Mouse (Mus musculus) hindbrain, embryonic 14.5 days (tissue): Measurements from ENCODE around the gene Bri3bp. TPM values are rescaled to one million over a fixed set of nuclear protein-coding genes. Genes with fewer than 3 reads are reported as not detected.
"Not testable (repeated sequence)": the region's sequence is repeated elsewhere in the genome, so short reads cannot be mapped to it uniquely, and the experiment has no call there.

Experiments
- ATAC-seq: fragments of 200-750 bp; cut with Nextera tagmentation; 2 replicates; pipeline ENCODE4 v1.8.0; 2017; ENCODE audit warnings: moderate number of reproducible peaks, mild to moderate bottlenecking, moderate TSS enrichment, moderate library complexity; ENCODE audit not compliant: low FRiP score
- DNase-seq: peaks from one replicate; pipeline ENCODE4 v3.0.0-alpha.2; 2015; ENCODE audit warnings: low spot score
- H3K27ac ChIP-seq: fragments of 300-500 bp; sonication (generic); 2 replicates; pipeline ENCODE4 v1.5.1; 2014; ENCODE audit warnings: mild to moderate bottlenecking, moderate library complexity
- H3K27me3 ChIP-seq: fragments of 300-500 bp; sonication (generic); 2 replicates; pipeline ENCODE4 v1.6.1; 2014; ENCODE audit warnings: mild to moderate bottlenecking, low read length, mixed read lengths; ENCODE audit not compliant: control insufficient read depth, insufficient read depth
- H3K36me3 ChIP-seq: fragments of 300-500 bp; sonication (generic); replicated peaks from 2 replicates; pipeline ENCODE4 v1.6.1; 2014; ENCODE audit not compliant: control insufficient read depth, insufficient read depth
- H3K4me1 ChIP-seq: fragments of 300-500 bp; sonication (generic); replicated peaks from 2 replicates; pipeline ENCODE4 v1.6.1; 2014; ENCODE audit warnings: antibody characterized with exemption, low read length, mixed read lengths; ENCODE audit not compliant: control insufficient read depth, insufficient read depth
- H3K4me2 ChIP-seq: fragments of 300-500 bp; sonication (generic); replicated peaks from 2 replicates; pipeline ENCODE4 v1.6.1; 2014; ENCODE audit warnings: mild to moderate bottlenecking, moderate library complexity
- H3K4me3 ChIP-seq: fragments of 300-500 bp; sonication (generic); replicated peaks from 2 replicates; pipeline ENCODE4 v1.5.1; 2014; ENCODE audit warnings: mild to moderate bottlenecking, low read length
- H3K9ac ChIP-seq: fragments of 300-500 bp; sonication (generic); 2 replicates; pipeline ENCODE4 v1.6.1; 2014
- H3K9me3 ChIP-seq: fragments of 300-500 bp; sonication (generic); 2 replicates; pipeline ENCODE4 v1.6.1; 2016; ENCODE audit warnings: low read length; ENCODE audit not compliant: control insufficient read depth
- WGBS: fragments of 180-500 bp; shearing (Covaris S2); extraction: QIAGEN DNeasy Blood & Tissue Kit; methylation state at CpG from one replicate; pipeline ENCODE4 v1.1.7; 2014; 5-methylcytosine and 5-hydroxymethylcytosine counted together
- polyA plus RNA-seq: library from polyadenylated mRNA; unstranded; fragments of >200 nt; fragmentation: Nextera tagmentation; extraction: Ambion mirVana; gene quantifications from 2 replicates; pipeline ENCODE4 v1.2.1, GENCODE M21; 2014

The Bri3bp gene
- polyA plus RNA-seq, 1 experiment from 2014 or later: 36.7 TPM

GRCm38 (mm10) chr5:125425698-125426276 lies 15.6 kb upstream of the Bri3bp start:
- DNase-seq (no peak), ATAC-seq (no peak)
- Histone ChIP-seq H3K4me1 (no peaks in the 10 kb centered on the region), H3K27ac (no peak overlapping the region), H3K36me3 (peaks cover 100% of the 10 kb centered on the region), H3K27me3 (no peaks in the 10 kb centered on the region), H3K9ac (no peak overlapping the region), H3K9me3 (no peaks in the 10 kb centered on the region), H3K4me2 (no peak overlapping the region), H3K4me3 (no peak overlapping the region)
- 96% methylated on average over 10 of the region's 10 CpGs for WGBS

GRCm38 (mm10) chr5:125426343-125426742 lies 15.0 kb upstream of the Bri3bp start:
- Histone ChIP-seq H3K36me3 (peaks cover 100% of the 10 kb centered on the region), H3K4me2 (no peak overlapping the region), H3K27me3 (no peaks in the 10 kb centered on the region), H3K4me3 (no peak overlapping the region), H3K9ac (no peak overlapping the region), H3K9me3 (no peaks in the 10 kb centered on the region), H3K4me1 (no peaks in the 10 kb centered on the region), H3K27ac (no peak overlapping the region)
- ATAC-seq (no peak), DNase-seq (no peak)
- WGBS: 94% methylated on average over 10 of the region's 10 CpGs

- H3K27ac ChIP-seq, H3K9ac ChIP-seq, ATAC-seq, DNase-seq, H3K9me3 ChIP-seq, H3K4me2 ChIP-seq, H3K4me3 ChIP-seq, H3K27me3 ChIP-seq: not testable (repeated sequence)
- WGBS: 93% methylated on average over 2 of the region's 2 CpGs
- H3K36me3 ChIP-seq: peaks cover 45% of the 10 kb centered on the region
- H3K4me1 ChIP-seq: peaks cover 11% of the 10 kb centered on the region
Observed at GRCm38 (mm10) chr5:125432324-125432723, 9.0 kb upstream of the Bri3bp start.

- H3K36me3 ChIP-seq: peaks cover 30% of the 10 kb centered on the region
- peak within 1 kb of the TSS; percentile 85 for H3K9ac ChIP-seq
- H3K9me3 ChIP-seq: no peaks in the 10 kb centered on the region
- H3K4me3 ChIP-seq: peak within 1 kb of the TSS; percentile 75
- ATAC-seq (peak; percentile 92), DNase-seq (peak; percentile 95)
- H3K27ac ChIP-seq: peak within 1 kb of the TSS; percentile 62
- under 1% methylated on average over 46 of the region's 46 CpGs for WGBS
- H3K27me3 ChIP-seq: no peaks in the 10 kb centered on the region
- peak within 1 kb of the TSS; percentile 88 for H3K4me2 ChIP-seq
- H3K4me1 ChIP-seq: peaks cover 11% of the 10 kb centered on the region
Observed at GRCm38 (mm10) chr5:125433793-125434337, 7.5 kb upstream of the Bri3bp start, which contains the start of gene Dhx37. TSS of gene Dhx37 (minus strand) at chr5:125434121.

- H3K9me3 ChIP-seq, H3K9ac ChIP-seq, ATAC-seq, DNase-seq, H3K27ac ChIP-seq, H3K27me3 ChIP-seq: not testable (repeated sequence)
- H3K36me3 ChIP-seq: peaks cover 25% of the 10 kb centered on the region
- peak overlapping the region; percentile 88 for H3K4me2 ChIP-seq
- H3K4me1 ChIP-seq: peaks cover 11% of the 10 kb centered on the region
- peak overlapping the region; percentile 75 for H3K4me3 ChIP-seq
- WGBS: 59% methylated on average over 15 of the region's 15 CpGs
Observed at GRCm38 (mm10) chr5:125434347-125434746, 7.0 kb upstream of the Bri3bp start.

- no peak for ATAC-seq
- H3K4me2 ChIP-seq: peak overlapping the region; percentile 65
- H3K36me3 ChIP-seq: no peaks in the 10 kb centered on the region
- no peaks in the 10 kb centered on the region for H3K27me3 ChIP-seq
- 5% methylated on average over 7 of the region's 7 CpGs for WGBS
- no peak overlapping the region for H3K27ac ChIP-seq
- no peak for DNase-seq
- peak overlapping the region; percentile 83 for H3K9ac ChIP-seq
- H3K4me1 ChIP-seq: peaks cover 10% of the 10 kb centered on the region
- no peaks in the 10 kb centered on the region for H3K9me3 ChIP-seq
- H3K4me3 ChIP-seq: peak overlapping the region; percentile 90
Observed at GRCm38 (mm10) chr5:125440583-125441233, 660 bp upstream of the Bri3bp start.

- peak overlapping the region; percentile 90 for H3K4me3 ChIP-seq
- H3K9me3 ChIP-seq: no peaks in the 10 kb centered on the region
- H3K9ac ChIP-seq: peak overlapping the region; percentile 83
- no peaks in the 10 kb centered on the region for H3K27me3 ChIP-seq
- 24% methylated on average over 27 of the region's 27 CpGs for WGBS
- peak overlapping the region; percentile 65 for H3K4me2 ChIP-seq
- H3K27ac ChIP-seq: peak overlapping the region; percentile 81
- H3K36me3 ChIP-seq: no peaks in the 10 kb centered on the region
- ATAC-seq (no peak), DNase-seq (no peak)
- peaks cover 10% of the 10 kb centered on the region for H3K4me1 ChIP-seq
Observed at GRCm38 (mm10) chr5:125442136-125442995, 998 bp downstream of the Bri3bp start.

- Histone ChIP-seq H3K9ac (no peak overlapping the region), H3K4me1 (peaks cover 10% of the 10 kb centered on the region), H3K4me2 (no peak overlapping the region), H3K27me3 (no peaks in the 10 kb centered on the region), H3K36me3 (no peaks in the 10 kb centered on the region), H3K27ac (no peak overlapping the region), H3K9me3 (no peaks in the 10 kb centered on the region), H3K4me3 (no peak overlapping the region)
- ATAC-seq: no peak
- 89% methylated on average over 5 of the region's 5 CpGs for WGBS
- no peak for DNase-seq
Observed at GRCm38 (mm10) chr5:125443335-125443734, 2.0 kb downstream of the Bri3bp start.

GRCm38 (mm10) chr5:125443915-125444314 lies 2.5 kb downstream of the Bri3bp start:
- no peak overlapping the region for H3K4me2 ChIP-seq
- no peak overlapping the region for H3K4me3 ChIP-seq
- WGBS: 86% methylated on average over 3 of the region's 3 CpGs
- H3K27me3 ChIP-seq: no peaks in the 10 kb centered on the region
- no peak overlapping the region for H3K9ac ChIP-seq
- H3K9me3 ChIP-seq: no peaks in the 10 kb centered on the region
- no peaks in the 10 kb centered on the region for H3K36me3 ChIP-seq
- no peak for DNase-seq
- no peak overlapping the region for H3K27ac ChIP-seq
- peaks cover 10% of the 10 kb centered on the region for H3K4me1 ChIP-seq
- ATAC-seq: no peak
